Mouse (Mus musculus) erythroblast, adult 5-6 weeks (primary cell): ENCODE measurements around the gene Gm11564. TPM values are rescaled to one million over a fixed set of nuclear protein-coding genes. Genes with fewer than 3 reads are reported as not detected.
"Not testable (repeated sequence)": the region's sequence is repeated elsewhere in the genome, so short reads cannot be mapped to it uniquely, and the experiment has no call there.

ENCODE experiments used
- ATAC-seq: replicated peaks from 2 replicates; pipeline ENCODE4 v1.8.0; 2016; ENCODE audit warnings: moderate number of reproducible peaks, mild to moderate bottlenecking, moderate TSS enrichment, inconsistent platforms; ENCODE audit not compliant: poor library complexity, low FRiP score, severe bottlenecking
- total RNA-seq, 2 experiments: library from RNA; stranded (forward) in 1 of 2; stranded (reverse) in 1 of 2; fragments of 150-400 nt in 1 of 2; fragments of 200-764, 138-1000 nt in 1 of 2; gene quantifications; 2 replicates each; pipeline versions ENCODE4 v1.2.3 to v1.2.4; 2015 to 2017; ENCODE audit warnings: low replicate concordance in 2 of 2

The Gm11564 gene
- total RNA-seq (2015; ENCODE audit: low replicate concordance) (not detected in 2 replicates), total RNA-seq (2017; ENCODE audit: low replicate concordance) (not detected in 2 replicates)

GRCm38 (mm10) chr11:99815566-99815965, at the start of gene Gm11564:
Gene Gm11564, minus strand, starts transcription at chr11:99815666.
- not testable (repeated sequence) for ATAC-seq

- ATAC-seq, result not testable (repeated sequence)
Observed at GRCm38 (mm10) chr11:99864176-99864575, 48.7 kb upstream of the Gm11564 start, which contains the start of gene Gm11559. Gene Gm11559, plus strand, starts transcription at chr11:99864476.

- ATAC-seq, result no peak
Observed at GRCm38 (mm10) chr11:99858761-99859160, 43.3 kb upstream of the Gm11564 start.

- ATAC-seq, result no peak
Observed at GRCm38 (mm10) chr11:99857617-99858016, 42.2 kb upstream of the Gm11564 start, which contains the start of gene Gm11568. Gene Gm11568, plus strand, starts transcription at chr11:99857917.

GRCm38 (mm10) chr11:99854121-99854520, 38.7 kb upstream of the Gm11564 start:
- ATAC-seq, result no peak

GRCm38 (mm10) chr11:99851508-99851907, 36.0 kb upstream of the Gm11564 start, which contains the start of gene Krtap4-16:
Gene Krtap4-16, minus strand, starts transcription at chr11:99851608.
- ATAC-seq, result no peak

- no peak for ATAC-seq
Observed at GRCm38 (mm10) chr11:99846746-99847145, 31.3 kb upstream of the Gm11564 start.

GRCm38 (mm10) chr11:99842185-99842584, 26.7 kb upstream of the Gm11564 start:
- no peak for ATAC-seq

GRCm38 (mm10) chr11:99837966-99838365, 22.5 kb upstream of the Gm11564 start, which contains the start of gene 2300003K06Rik:
Gene 2300003K06Rik, minus strand, starts transcription at chr11:99838066.
- no peak for ATAC-seq

GRCm38 (mm10) chr11:99809792-99810191, 5.7 kb downstream of the Gm11564 start, which contains the start of gene Krtap4-13:
Gene Krtap4-13, minus strand, starts transcription at chr11:99809892.
- not testable (repeated sequence) for ATAC-seq

- not testable (repeated sequence) for ATAC-seq
Observed at GRCm38 (mm10) chr11:99804346-99804745, 11.1 kb downstream of the Gm11564 start, which contains the start of gene Gm11554. Gene Gm11554, minus strand, starts transcription at chr11:99804446.

GRCm38 (mm10) chr11:99798832-99799231, 16.6 kb downstream of the Gm11564 start, which contains the start of gene Gm11569:
Gene Gm11569, minus strand, starts transcription at chr11:99798932.
- not testable (repeated sequence) for ATAC-seq

GRCm38 (mm10) chr11:99793367-99793766, 22.1 kb downstream of the Gm11564 start, which contains the start of gene Gm11596:
Gene Gm11596, minus strand, starts transcription at chr11:99793467.
- ATAC-seq, result no peak

- not testable (repeated sequence) for ATAC-seq
Observed at GRCm38 (mm10) chr11:99784900-99785299, 30.6 kb downstream of the Gm11564 start, which contains the start of gene Krtap4-9. Gene Krtap4-9, plus strand, starts transcription at chr11:99785200.

GRCm38 (mm10) chr11:99780604-99781003, 34.9 kb downstream of the Gm11564 start, which contains the start of gene Krtap4-8:
Gene Krtap4-8, minus strand, starts transcription at chr11:99780704.
- ATAC-seq, result no peak

GRCm38 (mm10) chr11:99778401-99778800, 37.1 kb downstream of the Gm11564 start:
- no peak for ATAC-seq

GRCm38 (mm10) chr11:99772813-99773212, 42.7 kb downstream of the Gm11564 start, which contains the start of gene Gm11595:
Gene Gm11595, minus strand, starts transcription at chr11:99772913.
- ATAC-seq, result not testable (repeated sequence)

GRCm38 (mm10) chr11:99768410-99768809, 47.1 kb downstream of the Gm11564 start:
- ATAC-seq, result no peak
